Mouse (Mus musculus) ES-E14 (cell line): ENCODE measurements at regions not wholly inside any gene's neighbourhood (a gene's known extent, or its start where the extent isn't known, plus 50 kb on each side); places are given as distances from the start of the nearest gene placed in this dataset.

Experiments
- DNase-seq: peaks from one replicate; pipeline ENCODE4 v3.0.0-alpha.2; 2013; ENCODE audit warnings: low read depth, low spot score
- H3K27ac ChIP-seq: 2 replicates; pipeline ENCODE4 v1.5.1; 2012; ENCODE audit warnings: low read depth, mild to moderate bottlenecking, low read length, moderate library complexity, mixed read lengths; ENCODE audit not compliant: poor library complexity, insufficient read depth, severe bottlenecking
- H3K36me3 ChIP-seq: 2 replicates; pipeline ENCODE4 v1.6.1; 2012; ENCODE audit warnings: mild to moderate bottlenecking, low read length, moderate library complexity, mixed read lengths; ENCODE audit not compliant: control insufficient read depth, poor library complexity, insufficient read depth, severe bottlenecking
- H3K4me1 ChIP-seq, 2 experiments: fragments of 150-350 bp in 1 of 2; sonication (generic) in 1 of 2; 2 replicates each; pipeline ENCODE4 v1.6.1; 2012; ENCODE audit warnings: low read length in 2 of 2, mild to moderate bottlenecking in 1 of 2, mixed read lengths in 1 of 2; ENCODE audit not compliant: control insufficient read depth in 2 of 2, insufficient read depth in 2 of 2, poor library complexity in 1 of 2
- H3K4me3 ChIP-seq, 2 experiments: fragments of 150-350 bp in 1 of 2; sonication (generic) in 1 of 2; 2 replicates each; pipeline ENCODE4 v1.5.1; 2012; ENCODE audit warnings: low read length in 2 of 2, low read depth in 1 of 2, mild to moderate bottlenecking in 1 of 2, mixed read lengths in 1 of 2; ENCODE audit not compliant: insufficient read depth in 1 of 2, poor library complexity in 1 of 2, severe bottlenecking in 1 of 2
- H3K9ac ChIP-seq: 2 replicates; pipeline ENCODE4 v1.6.1; 2012; ENCODE audit warnings: low read depth, mild to moderate bottlenecking, low read length, mixed read lengths; ENCODE audit not compliant: poor library complexity, insufficient read depth, severe bottlenecking
- H3K9me3 ChIP-seq: fragments of 150-350 bp; sonication (generic); 2 replicates; pipeline ENCODE4 v1.6.1; 2012; ENCODE audit warnings: low read depth, mild to moderate bottlenecking, low read length; ENCODE audit not compliant: control insufficient read depth, insufficient read depth
- CHD2 ChIP-seq: IDR thresholded peaks from 2 replicates; pipeline ENCODE4 v1.6.1; 2014; ENCODE audit warnings: mild to moderate bottlenecking, low read depth, low read length, inconsistent platforms
- HCFC1 ChIP-seq: IDR thresholded peaks from 2 replicates; pipeline ENCODE4 v1.6.1; 2012; ENCODE audit warnings: low read length, inconsistent platforms, borderline replicate concordance; ENCODE audit not compliant: insufficient read depth
- MAFK ChIP-seq: IDR thresholded peaks from 2 replicates; pipeline ENCODE4 v1.6.1; 2014; ENCODE audit warnings: mild to moderate bottlenecking, low read depth, low read length, inconsistent platforms; ENCODE audit not compliant: insufficient read depth
- ZC3H11A ChIP-seq: IDR thresholded peaks from 2 replicates; pipeline ENCODE4 v1.6.1; 2012; ENCODE audit warnings: low read depth, mild to moderate bottlenecking, inconsistent platforms, low read length, borderline replicate concordance
- ZNF384 ChIP-seq: IDR thresholded peaks from 2 replicates; pipeline ENCODE4 v1.6.1; 2012; ENCODE audit warnings: low read depth, low read length, inconsistent platforms
- in situ Hi-C, 2 experiments: fragments of 600-800 bp; cut with MboI; formaldehyde crosslinking; loops; one replicate each; pipeline ENCODE4 v1.15.1; 2025; ENCODE audit warnings: low sequenced_read_pairs in 2 of 2, inconsistent platforms in 1 of 2; ENCODE audit not compliant: unreplicated experiment in 2 of 2

GRCm38 (mm10) chr3:110310270-110310669, 59.5 kb upstream of the Prmt6 start:
- in situ Hi-C loops = no loop called here
- Histone ChIP-seq H3K9ac (no peak overlapping the region), H3K36me3 (no peaks in the 10 kb centered on the region), H3K4me1 (no peaks in the 10 kb centered on the region), H3K27ac (no peak overlapping the region), H3K4me3 (no peak overlapping the region), H3K9me3 (no peaks in the 10 kb centered on the region)
- DNase-seq = no peak
- TF ChIP-seq ZNF384 (no peak), MAFK (no peak), CHD2 (no peak), ZC3H11A (no peak), HCFC1 (no peak)

GRCm38 (mm10) chr3:110303166-110303565, 52.4 kb upstream of the Prmt6 start:
- H3K36me3 ChIP-seq = no peaks in the 10 kb centered on the region
- no peak for TF ChIP-seq ZNF384
- no peak for DNase-seq
- H3K9me3 ChIP-seq = no peaks in the 10 kb centered on the region
- H3K9ac ChIP-seq = no peak overlapping the region
- no peak overlapping the region for H3K27ac ChIP-seq
- H3K4me1 ChIP-seq = no peaks in the 10 kb centered on the region
- no peak overlapping the region for H3K4me3 ChIP-seq
- in situ Hi-C loops = no loop called here
